Mouse (Mus musculus) hindbrain, embryonic 14.5 days (tissue): Measurements from ENCODE around the gene Lrrc17. TPM values are rescaled to one million over a fixed set of nuclear protein-coding genes. Genes with fewer than 3 reads are reported as not detected.

ENCODE experiments used
- ATAC-seq: fragments of 200-750 bp; cut with Nextera tagmentation; 2 replicates; pipeline ENCODE4 v1.8.0; 2017; ENCODE audit warnings: moderate number of reproducible peaks, mild to moderate bottlenecking, moderate TSS enrichment, moderate library complexity; ENCODE audit not compliant: low FRiP score
- DNase-seq: peaks from one replicate; pipeline ENCODE4 v3.0.0-alpha.2; 2015; ENCODE audit warnings: low spot score
- H3K27ac ChIP-seq: fragments of 300-500 bp; sonication (generic); 2 replicates; pipeline ENCODE4 v1.5.1; 2014; ENCODE audit warnings: mild to moderate bottlenecking, moderate library complexity
- H3K27me3 ChIP-seq: fragments of 300-500 bp; sonication (generic); 2 replicates; pipeline ENCODE4 v1.6.1; 2014; ENCODE audit warnings: mild to moderate bottlenecking, low read length, mixed read lengths; ENCODE audit not compliant: control insufficient read depth, insufficient read depth
- H3K36me3 ChIP-seq: fragments of 300-500 bp; sonication (generic); replicated peaks from 2 replicates; pipeline ENCODE4 v1.6.1; 2014; ENCODE audit not compliant: control insufficient read depth, insufficient read depth
- H3K4me1 ChIP-seq: fragments of 300-500 bp; sonication (generic); replicated peaks from 2 replicates; pipeline ENCODE4 v1.6.1; 2014; ENCODE audit warnings: antibody characterized with exemption, low read length, mixed read lengths; ENCODE audit not compliant: control insufficient read depth, insufficient read depth
- H3K4me2 ChIP-seq: fragments of 300-500 bp; sonication (generic); replicated peaks from 2 replicates; pipeline ENCODE4 v1.6.1; 2014; ENCODE audit warnings: mild to moderate bottlenecking, moderate library complexity
- H3K4me3 ChIP-seq: fragments of 300-500 bp; sonication (generic); replicated peaks from 2 replicates; pipeline ENCODE4 v1.5.1; 2014; ENCODE audit warnings: mild to moderate bottlenecking, low read length
- H3K9ac ChIP-seq: fragments of 300-500 bp; sonication (generic); 2 replicates; pipeline ENCODE4 v1.6.1; 2014
- H3K9me3 ChIP-seq: fragments of 300-500 bp; sonication (generic); 2 replicates; pipeline ENCODE4 v1.6.1; 2016; ENCODE audit warnings: low read length; ENCODE audit not compliant: control insufficient read depth
- WGBS: fragments of 180-500 bp; shearing (Covaris S2); extraction: QIAGEN DNeasy Blood & Tissue Kit; methylation state at CpG from one replicate; pipeline ENCODE4 v1.1.7; 2014; 5-methylcytosine and 5-hydroxymethylcytosine counted together
- polyA plus RNA-seq: library from polyadenylated mRNA; unstranded; fragments of >200 nt; fragmentation: Nextera tagmentation; extraction: Ambion mirVana; gene quantifications from 2 replicates; pipeline ENCODE4 v1.2.1, GENCODE M21; 2014

The Lrrc17 gene
- polyA plus RNA-seq, 1 experiment from 2014 or later, result 8.6 TPM

- ATAC-seq (0 out of 2 replicates have a peak, but pooled peaks have one; percentile 37), DNase-seq (no peak)
- Histone ChIP-seq H3K4me1 (no peaks in the 10 kb centered on the region), H3K4me2 (no peak overlapping the region), H3K4me3 (no peak overlapping the region), H3K27me3 (no peaks in the 10 kb centered on the region), H3K36me3 (no peaks in the 10 kb centered on the region), H3K9ac (no peak overlapping the region), H3K27ac (no peak overlapping the region), H3K9me3 (0 out of 2 replicates have a peak, but pooled peaks cover 8% of the 10 kb centered on the region)
- WGBS, result 80% methylated on average over 15 of the region's 15 CpGs
These were observed 15.1 kb upstream of the Lrrc17 start for GRCm38 (mm10) chr5:21528068-21528842.

- 0 out of 2 replicates have a peak, but pooled peaks cover 8% of the 10 kb centered on the region for H3K9me3 ChIP-seq
- ATAC-seq (no peak), DNase-seq (no peak)
- no peaks in the 10 kb centered on the region for H3K27me3 ChIP-seq
- WGBS, result 91% methylated on average over 8 of the region's 8 CpGs
- H3K4me2 ChIP-seq, result no peak overlapping the region
- H3K4me3 ChIP-seq, result no peak overlapping the region
- no peaks in the 10 kb centered on the region for H3K36me3 ChIP-seq
- H3K9ac ChIP-seq, result no peak overlapping the region
- H3K27ac ChIP-seq, result no peak overlapping the region
- no peaks in the 10 kb centered on the region for H3K4me1 ChIP-seq
These were observed 14.1 kb upstream of the Lrrc17 start for GRCm38 (mm10) chr5:21529110-21529720.

GRCm38 (mm10) chr5:21532126-21532525 lies 11.2 kb upstream of the Lrrc17 start:
- no peak for DNase-seq
- Histone ChIP-seq H3K4me2 (no peak overlapping the region), H3K9me3 (0 out of 2 replicates have a peak, but pooled peaks cover 8% of the 10 kb centered on the region), H3K27me3 (no peaks in the 10 kb centered on the region), H3K4me1 (no peaks in the 10 kb centered on the region), H3K27ac (no peak overlapping the region), H3K4me3 (no peak overlapping the region), H3K36me3 (no peaks in the 10 kb centered on the region), H3K9ac (no peak overlapping the region)
- 96% methylated on average over 2 of the region's 2 CpGs for WGBS
- ATAC-seq, result no peak

- DNase-seq, result no peak
These were observed 10.4 kb upstream of the Lrrc17 start for GRCm38 (mm10) chr5:21532921-21533320.

GRCm38 (mm10) chr5:21542226-21542625 lies 1.1 kb upstream of the Lrrc17 start:
- Histone ChIP-seq H3K36me3 (no peaks in the 10 kb centered on the region), H3K9ac (no peak overlapping the region), H3K4me2 (no peak overlapping the region), H3K4me3 (no peak overlapping the region), H3K27me3 (no peaks in the 10 kb centered on the region), H3K9me3 (no peaks in the 10 kb centered on the region), H3K27ac (no peak overlapping the region), H3K4me1 (no peaks in the 10 kb centered on the region)
- 80% methylated on average over 4 of the region's 4 CpGs for WGBS
- ATAC-seq (no peak), DNase-seq (no peak)

More at GRCm38 (mm10) chr5:21532921-21533320, 10.4 kb upstream of the Lrrc17 start:
- Histone ChIP-seq H3K9me3 (0 out of 2 replicates have a peak, but pooled peaks cover 8% of the 10 kb centered on the region), H3K4me1 (no peaks in the 10 kb centered on the region), H3K9ac (no peak overlapping the region), H3K27ac (no peak overlapping the region), H3K36me3 (no peaks in the 10 kb centered on the region), H3K4me2 (no peak overlapping the region), H3K27me3 (no peaks in the 10 kb centered on the region), H3K4me3 (no peak overlapping the region)
- no peak for ATAC-seq
- WGBS, result 89% methylated on average over 5 of the region's 5 CpGs

- no peak overlapping the region for H3K9ac ChIP-seq
- DNase-seq, result no peak
- H3K9me3 ChIP-seq, result no peaks in the 10 kb centered on the region
- no peaks in the 10 kb centered on the region for H3K36me3 ChIP-seq
- no peak overlapping the region for H3K4me2 ChIP-seq
- no peaks in the 10 kb centered on the region for H3K4me1 ChIP-seq
- no peaks in the 10 kb centered on the region for H3K27me3 ChIP-seq
- no peak for ATAC-seq
- no peak overlapping the region for H3K27ac ChIP-seq
- no peak overlapping the region for H3K4me3 ChIP-seq
- 71% methylated on average over 3 of the region's 3 CpGs for WGBS
These were observed 1.5 kb downstream of the Lrrc17 start for GRCm38 (mm10) chr5:21544821-21545220.

- DNase-seq, result no peak
- no peak for ATAC-seq
- Histone ChIP-seq H3K4me2 (no peak overlapping the region), H3K27ac (no peak overlapping the region), H3K27me3 (no peaks in the 10 kb centered on the region), H3K4me1 (no peaks in the 10 kb centered on the region), H3K9ac (no peak overlapping the region), H3K9me3 (no peaks in the 10 kb centered on the region), H3K36me3 (no peaks in the 10 kb centered on the region), H3K4me3 (no peak overlapping the region)
These were observed 1.9 kb downstream of the Lrrc17 start for GRCm38 (mm10) chr5:21545227-21545626.

GRCm38 (mm10) chr5:21545786-21546185 lies 2.4 kb downstream of the Lrrc17 start:
- 80% methylated on average over 4 of the region's 4 CpGs for WGBS
- ATAC-seq (no peak), DNase-seq (no peak)
- H3K27ac ChIP-seq, result no peak overlapping the region
- H3K4me3 ChIP-seq, result no peak overlapping the region
- no peaks in the 10 kb centered on the region for H3K4me1 ChIP-seq
- no peak overlapping the region for H3K9ac ChIP-seq
- no peaks in the 10 kb centered on the region for H3K36me3 ChIP-seq
- no peaks in the 10 kb centered on the region for H3K9me3 ChIP-seq
- H3K4me2 ChIP-seq, result no peak overlapping the region
- H3K27me3 ChIP-seq, result no peaks in the 10 kb centered on the region

GRCm38 (mm10) chr5:21547005-21547404 lies 3.6 kb downstream of the Lrrc17 start:
- H3K27ac ChIP-seq, result no peak overlapping the region
- DNase-seq, result no peak
- H3K4me1 ChIP-seq, result no peaks in the 10 kb centered on the region
- ATAC-seq, result no peak
- no peak overlapping the region for H3K4me2 ChIP-seq
- no peaks in the 10 kb centered on the region for H3K36me3 ChIP-seq
- H3K9ac ChIP-seq, result no peak overlapping the region
- 88% methylated on average over 8 of the region's 8 CpGs for WGBS
- H3K27me3 ChIP-seq, result no peaks in the 10 kb centered on the region
- H3K9me3 ChIP-seq, result no peaks in the 10 kb centered on the region
- no peak overlapping the region for H3K4me3 ChIP-seq
